Mouse (Mus musculus) left cerebral cortex, adult 18-20 months (tissue): Measurements from ENCODE around the gene Gm5861. TPM values are rescaled to one million over a fixed set of nuclear protein-coding genes. Genes with fewer than 3 reads are reported as not detected.
"Not testable (repeated sequence)": the region's sequence is repeated elsewhere in the genome, so short reads cannot be mapped to it uniquely, and the experiment has no call there.

ENCODE experiments used
- DNase-seq, 2 experiments: peaks; one replicate each; pipeline ENCODE4 v3.0.0; 2021 to 2022; ENCODE audit warnings: low spot score in 2 of 2, mixed read lengths in 1 of 2
- long read RNA-seq, 2 experiments: library from polyadenylated mRNA; stranded (forward); transcript quantifications; one replicate each; pipeline ENCODE4 v2.0.0; 2021
- total RNA-seq, 2 experiments: library from RNA; stranded (reverse); gene quantifications; 2 replicates each; pipeline ENCODE4 v1.2.3; 2021

Gm5861 gene
- not detected for total RNA-seq
- long read RNA-seq, experiment 1, result 0 reads
- long read RNA-seq, experiment 2, result 0 reads

- not testable (repeated sequence) for DNase-seq
Observed at GRCm38 (mm10) chr5:11182772-11183171, at the start of gene Gm5861. Gm5861 (plus strand) TSS chr5:11183072.

DNA sequence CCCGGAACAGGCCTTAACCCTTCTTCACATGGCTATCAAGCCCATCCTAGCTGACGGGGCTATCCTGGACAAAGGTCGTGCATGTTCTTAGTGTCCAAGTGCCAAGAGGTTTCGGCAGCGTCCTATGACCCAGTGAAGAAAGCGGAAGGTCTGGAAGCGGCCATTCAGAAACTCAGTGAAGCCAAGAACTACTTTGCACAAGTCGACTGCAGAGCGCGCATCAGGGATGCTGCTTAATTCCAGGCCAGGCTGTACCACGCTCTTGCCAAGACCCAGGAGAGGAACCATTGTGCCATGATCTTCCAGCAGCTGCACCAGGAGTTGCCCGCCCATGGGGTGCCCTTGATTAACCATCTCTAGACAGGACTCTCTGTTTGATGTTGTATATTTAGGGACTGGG is 44.8 kb upstream of the Gm5861 start:
- peak in 1 of 2 experiments; percentile 1 for DNase-seq

Other genes starting within 250 kb of the Gm5861 start
- gene Gm8871, start 235.3 kb upstream of the Gm5861 start, total RNA-seq, result not detected
- not detected for gene Gm8857, start 235.3 kb upstream of the Gm5861 start, total RNA-seq
- not detected for gene Gm8879, start 55.4 kb upstream of the Gm5861 start, total RNA-seq
- not detected for gene Gm8890, start 73.0 kb downstream of the Gm5861 start, total RNA-seq
- not detected for gene Speer1, start 158.4 kb downstream of the Gm5861 start, total RNA-seq
- gene Gm8897, start 233.3 kb downstream of the Gm5861 start, total RNA-seq, result not detected